Mouse (Mus musculus): ENCODE data around the gene Clec3a.

Gene Clec3a

DNA sequence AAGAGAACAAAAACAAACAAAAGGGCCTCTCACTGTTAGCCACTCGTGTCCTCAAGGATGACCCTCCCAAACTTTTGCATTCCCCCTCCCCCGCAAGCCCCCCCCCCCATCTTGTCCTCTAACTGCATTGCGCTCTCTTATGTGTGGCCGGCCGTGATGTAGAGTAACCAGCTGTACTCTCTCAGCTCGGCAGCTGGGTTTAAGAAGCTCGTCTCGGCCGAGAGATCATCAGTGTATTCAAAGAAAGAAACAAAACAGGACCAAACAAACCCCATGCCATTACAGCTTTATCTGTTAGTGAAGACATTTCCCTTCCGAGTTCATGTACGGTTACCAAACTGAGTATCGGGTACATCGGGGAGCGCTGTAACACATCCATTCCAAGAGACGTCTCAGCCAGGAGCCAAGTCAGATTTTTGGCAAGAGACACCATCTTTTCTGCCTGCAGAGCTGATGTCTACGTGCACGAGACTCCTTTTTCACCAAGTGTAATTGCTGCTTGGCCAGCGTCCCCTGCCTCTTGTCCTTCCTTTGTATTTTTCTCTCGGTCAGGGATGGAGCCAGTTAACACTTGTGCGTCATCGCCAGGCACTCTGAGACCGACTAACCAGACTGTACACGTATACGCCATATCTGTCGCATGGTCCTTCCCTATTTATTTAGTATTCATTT lies 40.4 kb downstream of the Clec3a start:
- DNase-seq, result peak; percentile 93

DNA sequence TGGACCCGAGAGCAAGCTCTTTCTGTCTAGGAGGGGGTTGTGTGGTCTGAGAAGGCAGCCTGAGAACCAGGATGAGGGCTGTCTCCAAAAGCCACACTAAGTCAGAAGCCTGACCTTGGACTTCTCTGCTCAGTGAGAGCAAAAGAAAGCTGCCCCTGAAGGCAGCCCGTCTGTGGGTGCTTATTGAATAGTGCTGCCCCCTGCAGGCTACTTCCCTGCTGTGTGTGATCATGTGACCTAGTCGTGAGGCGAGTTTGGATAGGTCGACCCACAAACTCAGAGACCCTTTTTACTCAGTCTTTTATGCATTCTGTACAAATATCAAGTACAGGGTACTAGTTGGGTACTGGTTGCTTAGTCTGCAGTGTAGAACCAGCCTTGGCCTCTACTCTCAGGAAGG lies 42.7 kb downstream of the Clec3a start:
- DNase-seq, result no peak

DNA sequence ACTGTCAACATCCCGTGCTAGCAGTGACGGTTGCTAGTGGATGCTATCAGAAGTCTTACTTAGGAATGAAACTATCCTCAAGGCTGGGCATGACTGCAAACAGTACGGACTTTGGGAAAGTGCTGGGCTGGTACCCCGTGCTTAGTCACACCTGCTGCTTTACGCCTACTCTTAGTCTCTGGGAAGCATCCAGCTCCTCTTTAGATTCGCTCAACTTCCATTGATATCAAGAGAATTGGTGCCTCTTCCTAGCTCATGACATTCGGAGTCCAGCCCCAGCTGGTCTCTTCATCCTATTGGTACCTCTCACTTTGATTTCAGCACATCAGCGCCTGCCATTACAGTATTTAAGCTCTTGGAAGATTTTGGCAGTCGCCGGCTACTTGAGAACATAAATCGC lies 44.7 kb downstream of the Clec3a start:
- DNase-seq, result no peak

DNA sequence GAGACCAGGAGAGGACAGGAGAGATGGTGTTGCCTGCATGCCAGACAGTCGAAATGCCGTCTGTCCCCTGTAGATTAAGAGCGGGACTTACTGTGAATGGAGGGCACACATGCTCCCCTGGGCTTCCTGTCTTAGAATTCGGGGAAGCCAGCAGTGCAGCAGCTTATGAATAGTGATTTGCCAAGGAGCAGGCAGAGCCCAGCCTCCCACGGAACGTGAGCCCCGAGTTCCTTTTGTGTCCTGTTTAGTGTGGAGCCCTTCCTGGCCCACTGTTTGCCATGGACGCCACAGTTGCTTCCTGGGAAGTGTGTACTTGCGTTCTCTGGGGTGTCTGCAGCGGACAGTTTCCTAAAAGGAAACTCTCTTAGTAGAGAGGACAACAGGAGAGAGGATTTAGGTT lies 45.4 kb downstream of the Clec3a start:
- peak; percentile 90 for DNase-seq

DNA sequence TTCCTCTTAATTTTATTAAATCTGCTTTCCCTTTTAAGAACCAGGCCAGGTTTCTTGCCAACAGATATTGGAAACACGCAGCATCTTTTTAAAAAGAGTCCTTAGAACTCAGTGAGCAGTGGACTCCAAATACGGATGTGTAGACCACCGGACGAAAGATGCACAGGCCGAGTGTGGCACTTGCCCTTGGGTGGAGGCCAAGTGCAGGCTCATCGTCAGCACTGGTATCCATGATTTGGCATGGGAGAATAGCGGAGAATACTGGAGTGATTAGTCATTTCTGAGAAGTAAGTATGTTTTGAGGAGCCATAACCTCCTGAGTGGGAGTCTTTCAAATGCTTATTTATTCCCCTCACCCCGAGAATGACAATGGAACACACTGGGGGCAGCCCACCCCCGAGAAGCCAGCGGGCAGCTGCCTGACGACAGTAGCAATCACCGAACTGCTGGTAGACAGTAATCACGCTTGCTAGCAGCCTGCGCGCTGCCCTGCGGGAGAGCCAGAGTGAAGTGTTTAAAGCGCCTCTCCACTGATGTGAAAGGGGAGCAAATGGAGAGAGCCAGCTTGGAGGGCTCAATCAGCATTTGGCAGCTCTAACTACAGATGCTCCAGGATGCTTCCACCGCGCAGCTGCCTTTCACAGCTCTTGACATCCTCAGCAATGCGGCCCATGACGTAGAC lies 50.8 kb downstream of the Clec3a start:
- no peak for DNase-seq

DNA sequence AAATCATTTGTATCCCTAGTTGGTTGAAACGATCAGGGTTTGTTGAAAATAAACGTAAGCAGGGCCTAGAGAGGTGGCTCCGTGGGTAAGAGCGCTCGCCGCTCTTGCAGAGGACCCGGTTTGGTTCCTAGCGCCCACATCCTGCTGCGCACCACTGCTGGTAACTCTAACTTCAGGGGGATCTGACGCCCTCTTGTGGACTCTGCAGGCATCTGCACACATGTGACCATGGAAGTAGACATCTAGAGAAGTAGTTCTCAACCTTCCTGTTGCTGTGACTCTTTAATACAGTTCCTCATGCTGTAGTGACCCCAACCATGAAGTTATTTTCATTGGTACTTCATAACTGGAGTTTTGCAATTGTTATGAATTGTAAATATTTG lies 51.3 kb downstream of the Clec3a start:
- no peak for DNase-seq

DNA sequence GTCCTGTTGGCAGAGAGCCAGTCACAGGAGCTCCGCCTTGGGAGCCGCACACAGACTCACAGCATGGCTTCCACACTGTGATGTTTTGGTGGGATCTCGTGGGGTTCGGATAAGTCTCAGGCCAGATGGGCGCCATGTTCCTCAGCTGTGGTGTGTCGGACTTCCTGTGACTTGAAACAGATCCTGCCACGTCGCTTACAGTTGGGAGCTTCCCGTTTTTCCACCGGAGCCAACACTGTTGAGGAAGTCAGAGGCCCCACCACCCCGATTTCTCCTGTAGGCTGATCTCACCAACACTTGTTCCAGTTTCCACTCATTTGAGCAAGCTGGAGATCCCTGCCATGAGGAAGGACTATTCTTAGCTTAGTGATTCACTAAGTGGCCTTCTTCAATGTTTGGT lies 55.7 kb downstream of the Clec3a start:
- peak; percentile 94 for DNase-seq
